Mouse (Mus musculus): ENCODE measurements around the gene Prss43. TPM values are rescaled to one million over a fixed set of nuclear protein-coding genes. Genes with fewer than 3 reads are reported as not detected.

The Prss43 gene
- polyA plus RNA-seq, 1 experiment = not detected

- no peak for TF ChIP-seq CEBPB (IDR thresholded peaks at IDR 0.05; ENCODE audit: low read depth)
- no peak for TF ChIP-seq MYOD1 (IDR thresholded peaks at IDR 0.05; ENCODE audit: control insufficient read depth, insufficient read length, low read depth)
- no peak for TF ChIP-seq MYOG (IDR thresholded peaks at IDR 0.05; ENCODE audit: control insufficient read depth, extremely low read depth, insufficient read length)
- TF ChIP-seq CTCF (IDR thresholded peaks at IDR 0.05; ENCODE audit: control insufficient read depth, insufficient read depth, insufficient read length) = no peak
- no peak for TF ChIP-seq USF1 (IDR thresholded peaks at IDR 0.05; ENCODE audit: low read depth)
- no peak for TF ChIP-seq FOSL1 (IDR thresholded peaks at IDR 0.05; ENCODE audit: insufficient read depth, low read length, poor library complexity, severe bottlenecking)
- TF ChIP-seq MAX (IDR thresholded peaks at IDR 0.05) = no peak
- H3K4me3 ChIP-seq (ENCODE audit: insufficient read depth, poor library complexity, severe bottlenecking) = peak overlapping the region; percentile 21
- no peaks in the 10 kb centered on the region for H3K79me2 ChIP-seq (ENCODE audit: control insufficient read depth, insufficient read depth)
Measured at GRCm38 (mm10) chr9:110781731-110782130, 44.8 kb upstream of the Prss43 start.

GRCm38 (mm10) chr9:110783611-110784010 lies 42.9 kb upstream of the Prss43 start:
- no peak for TF ChIP-seq CTCF (IDR thresholded peaks at IDR 0.05; ENCODE audit: control insufficient read depth, insufficient read depth, insufficient read length)
- TF ChIP-seq FOSL1 (IDR thresholded peaks at IDR 0.05; ENCODE audit: insufficient read depth, low read length, poor library complexity, severe bottlenecking) = no peak
- no peak for TF ChIP-seq MAX (IDR thresholded peaks at IDR 0.05)
- TF ChIP-seq CEBPB (IDR thresholded peaks at IDR 0.05; ENCODE audit: low read depth) = no peak
- TF ChIP-seq MYOG (IDR thresholded peaks at IDR 0.05; ENCODE audit: control insufficient read depth, extremely low read depth, insufficient read length) = no peak
- TF ChIP-seq MYOD1 (IDR thresholded peaks at IDR 0.05; ENCODE audit: control insufficient read depth, insufficient read length, low read depth) = no peak
- TF ChIP-seq USF1 (IDR thresholded peaks at IDR 0.05; ENCODE audit: low read depth) = no peak
- no peaks in the 10 kb centered on the region for H3K79me3 ChIP-seq (ENCODE audit: low read depth)
- no peak overlapping the region for H3K4me3 ChIP-seq (ENCODE audit: insufficient read depth, poor library complexity, severe bottlenecking)
- no peaks in the 10 kb centered on the region for H3K36me3 ChIP-seq (ENCODE audit: control insufficient read depth, insufficient read depth)
- H3K27me3 ChIP-seq (ENCODE audit: control insufficient read depth, insufficient read depth, insufficient read length) = no peaks in the 10 kb centered on the region
- H3K79me2 ChIP-seq (ENCODE audit: control insufficient read depth, insufficient read depth) = no peaks in the 10 kb centered on the region
- no peak overlapping the region for H3ac ChIP-seq (ENCODE audit: control insufficient read depth, insufficient read length, low read depth)

More at GRCm38 (mm10) chr9:110781731-110782130, 44.8 kb upstream of the Prss43 start:
- Histone ChIP-seq H3K79me3 (ENCODE audit: low read depth) (no peaks in the 10 kb centered on the region), H3K27me3 (ENCODE audit: control insufficient read depth, insufficient read depth, insufficient read length) (peaks cover 4% of the 10 kb centered on the region), H3ac (ENCODE audit: control insufficient read depth, insufficient read length, low read depth) (peak overlapping the region; percentile 72), H3K36me3 (ENCODE audit: control insufficient read depth, insufficient read depth) (no peaks in the 10 kb centered on the region)

DNA sequence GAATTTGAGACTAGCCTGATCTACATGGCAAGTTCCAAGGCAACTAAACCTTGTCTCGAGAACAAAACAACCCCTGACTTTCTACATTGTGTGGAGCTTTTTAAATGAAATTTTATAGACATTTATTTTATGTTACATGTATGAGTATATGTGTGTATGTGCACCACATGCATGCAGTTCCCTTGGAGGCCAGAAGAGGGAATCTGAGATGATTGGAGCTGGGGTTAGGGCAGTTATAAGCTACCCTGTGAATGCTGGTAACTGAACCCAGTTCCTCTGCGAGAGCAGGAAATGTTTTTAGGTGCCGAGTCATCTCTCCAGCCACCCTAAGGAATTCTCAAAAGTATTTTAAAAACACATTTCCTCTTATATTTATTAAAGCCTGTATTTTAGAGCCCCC lies 38.3 kb upstream of the Prss43 start:
- Histone ChIP-seq H3ac (ENCODE audit: control insufficient read depth, insufficient read length, low read depth) (no peak overlapping the region), H3K79me3 (ENCODE audit: low read depth) (no peaks in the 10 kb centered on the region), H3K27me3 (ENCODE audit: control insufficient read depth, insufficient read depth, insufficient read length) (peaks cover 3% of the 10 kb centered on the region), H3K36me3 (ENCODE audit: control insufficient read depth, insufficient read depth) (no peaks in the 10 kb centered on the region), H3K4me3 (ENCODE audit: insufficient read depth, poor library complexity, severe bottlenecking) (no peak overlapping the region), H3K79me2 (ENCODE audit: control insufficient read depth, insufficient read depth) (no peaks in the 10 kb centered on the region)
- TF ChIP-seq MYOG (IDR thresholded peaks at IDR 0.05; ENCODE audit: control insufficient read depth, extremely low read depth, insufficient read length) (no peak), FOSL1 (IDR thresholded peaks at IDR 0.05; ENCODE audit: insufficient read depth, low read length, poor library complexity, severe bottlenecking) (no peak), CTCF (IDR thresholded peaks at IDR 0.05; ENCODE audit: control insufficient read depth, insufficient read depth, insufficient read length) (no peak), CEBPB (IDR thresholded peaks at IDR 0.05; ENCODE audit: low read depth) (no peak), USF1 (IDR thresholded peaks at IDR 0.05; ENCODE audit: low read depth) (no peak), MAX (IDR thresholded peaks at IDR 0.05) (no peak), MYOD1 (IDR thresholded peaks at IDR 0.05; ENCODE audit: control insufficient read depth, insufficient read length, low read depth) (no peak)

- Histone ChIP-seq H3K27me3 (ENCODE audit: control insufficient read depth, insufficient read depth, insufficient read length) (peaks cover 3% of the 10 kb centered on the region), H3K36me3 (ENCODE audit: control insufficient read depth, insufficient read depth) (no peaks in the 10 kb centered on the region), H3ac (ENCODE audit: control insufficient read depth, insufficient read length, low read depth) (no peak overlapping the region), H3K79me2 (ENCODE audit: control insufficient read depth, insufficient read depth) (no peaks in the 10 kb centered on the region), H3K79me3 (ENCODE audit: low read depth) (no peaks in the 10 kb centered on the region), H3K4me3 (ENCODE audit: insufficient read depth, poor library complexity, severe bottlenecking) (no peak overlapping the region)
- TF ChIP-seq USF1 (IDR thresholded peaks at IDR 0.05; ENCODE audit: low read depth) (no peak), CEBPB (IDR thresholded peaks at IDR 0.05; ENCODE audit: low read depth) (peak; percentile 70)
Measured at GRCm38 (mm10) chr9:110790462-110790861, 36.0 kb upstream of the Prss43 start.

- H3ac ChIP-seq (ENCODE audit: control insufficient read depth, insufficient read length, low read depth) = no peak overlapping the region
- no peak overlapping the region for H3K4me3 ChIP-seq (ENCODE audit: insufficient read depth, poor library complexity, severe bottlenecking)
- TF ChIP-seq CTCF (IDR thresholded peaks at IDR 0.05; ENCODE audit: control insufficient read depth, insufficient read depth, insufficient read length) = no peak
- TF ChIP-seq MAX (IDR thresholded peaks at IDR 0.05) = no peak
- TF ChIP-seq MYOG (IDR thresholded peaks at IDR 0.05; ENCODE audit: control insufficient read depth, extremely low read depth, insufficient read length) = no peak
- TF ChIP-seq FOSL1 (IDR thresholded peaks at IDR 0.05; ENCODE audit: insufficient read depth, low read length, poor library complexity, severe bottlenecking) = no peak
- no peak for TF ChIP-seq MYOD1 (IDR thresholded peaks at IDR 0.05; ENCODE audit: control insufficient read depth, insufficient read length, low read depth)
- TF ChIP-seq CEBPB (IDR thresholded peaks at IDR 0.05; ENCODE audit: low read depth) = no peak
- TF ChIP-seq USF1 (IDR thresholded peaks at IDR 0.05; ENCODE audit: low read depth) = no peak
- no peaks in the 10 kb centered on the region for H3K79me3 ChIP-seq (ENCODE audit: low read depth)
- H3K36me3 ChIP-seq (ENCODE audit: control insufficient read depth, insufficient read depth) = no peaks in the 10 kb centered on the region
- H3K79me2 ChIP-seq (ENCODE audit: control insufficient read depth, insufficient read depth) = no peaks in the 10 kb centered on the region
- H3K27me3 ChIP-seq (ENCODE audit: control insufficient read depth, insufficient read depth, insufficient read length) = peaks cover 3% of the 10 kb centered on the region
Measured at GRCm38 (mm10) chr9:110797013-110797412, 29.5 kb upstream of the Prss43 start.

DNA sequence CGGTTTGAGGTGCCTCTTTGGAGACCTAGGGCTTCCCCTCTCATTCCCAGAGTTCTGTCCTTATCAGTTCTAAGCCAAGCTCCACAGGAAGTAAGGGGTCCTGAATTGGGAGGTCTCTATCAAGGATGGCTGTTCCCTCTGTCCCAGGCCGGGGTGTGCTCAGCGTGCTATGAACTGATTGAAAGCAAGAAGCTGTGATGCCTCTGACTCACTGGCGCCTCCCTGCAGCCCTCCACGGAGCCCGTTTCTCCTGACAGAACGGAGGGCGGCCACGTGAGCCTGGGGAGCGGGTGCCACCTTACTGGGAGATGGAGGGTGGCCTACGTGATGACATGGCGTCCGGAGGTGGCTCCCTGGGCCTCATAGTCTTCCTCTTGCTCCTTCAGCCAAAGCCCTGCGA lies 28.6 kb upstream of the Prss43 start, which contains the start of gene Prss42:
Gene Prss42 (plus strand): TSS at position 301 of the 400 bp plus-strand sequence.
- Histone ChIP-seq H3K79me2 (ENCODE audit: control insufficient read depth, insufficient read depth) (no peaks in the 10 kb centered on the region), H3K36me3 (ENCODE audit: control insufficient read depth, insufficient read depth) (no peaks in the 10 kb centered on the region), H3ac (ENCODE audit: control insufficient read depth, insufficient read length, low read depth) (no peak within 1 kb of the TSS), H3K79me3 (ENCODE audit: low read depth) (no peaks in the 10 kb centered on the region), H3K27me3 (ENCODE audit: control insufficient read depth, insufficient read depth, insufficient read length) (no peaks in the 10 kb centered on the region), H3K4me3 (ENCODE audit: insufficient read depth, poor library complexity, severe bottlenecking) (no peak within 1 kb of the TSS)
- no peak for TF ChIP-seq CTCF (IDR thresholded peaks at IDR 0.05; ENCODE audit: control insufficient read depth, insufficient read depth, insufficient read length)
- no peak for TF ChIP-seq MAX (IDR thresholded peaks at IDR 0.05)
- no peak for TF ChIP-seq CEBPB (IDR thresholded peaks at IDR 0.05; ENCODE audit: low read depth)
- no peak for TF ChIP-seq MYOG (IDR thresholded peaks at IDR 0.05; ENCODE audit: control insufficient read depth, extremely low read depth, insufficient read length)
- no peak for TF ChIP-seq USF1 (IDR thresholded peaks at IDR 0.05; ENCODE audit: low read depth)
- TF ChIP-seq FOSL1 (IDR thresholded peaks at IDR 0.05; ENCODE audit: insufficient read depth, low read length, poor library complexity, severe bottlenecking) = no peak
- TF ChIP-seq MYOD1 (IDR thresholded peaks at IDR 0.05; ENCODE audit: control insufficient read depth, insufficient read length, low read depth) = no peak

Measured in C2C12 (cell line).